Mouse (Mus musculus) cortical plate, adult 2 months (tissue): ENCODE data around the gene Nek10.

Source experiments
- CTCF ChIP-seq: fragments of 200-500 bp; IDR thresholded peaks from 2 replicates; pipeline ENCODE4 v1.5.1; 2011; ENCODE audit warnings: mild to moderate bottlenecking, control low read depth, low read length; ENCODE audit not compliant: insufficient read depth; ENCODE audit errors: extremely low read depth
- POLR2A ChIP-seq: fragments of 200-500 bp; IDR thresholded peaks from 2 replicates; pipeline ENCODE4 v1.6.1; 2011; ENCODE audit warnings: mild to moderate bottlenecking, low read length, control low read depth; ENCODE audit not compliant: insufficient read depth; ENCODE audit errors: extremely low read depth

GRCm38 (mm10) chr14:14852838-14853237, 49.6 kb downstream of the Nek10 start:
- TF ChIP-seq CTCF, result no peak
- no peak for TF ChIP-seq POLR2A
